Mouse (Mus musculus) testis, postnatal 14 days (tissue): Measurements from ENCODE around the gene Atp2b2.
A peak's percentile ranks its signal among the peaks of the same experiment; 100 is the strongest.

Experiments
- DNase-seq: peaks from one replicate; pipeline ENCODE4 v3.0.0; 2021; ENCODE audit warnings: low spot score

Atp2b2 gene

DNA sequence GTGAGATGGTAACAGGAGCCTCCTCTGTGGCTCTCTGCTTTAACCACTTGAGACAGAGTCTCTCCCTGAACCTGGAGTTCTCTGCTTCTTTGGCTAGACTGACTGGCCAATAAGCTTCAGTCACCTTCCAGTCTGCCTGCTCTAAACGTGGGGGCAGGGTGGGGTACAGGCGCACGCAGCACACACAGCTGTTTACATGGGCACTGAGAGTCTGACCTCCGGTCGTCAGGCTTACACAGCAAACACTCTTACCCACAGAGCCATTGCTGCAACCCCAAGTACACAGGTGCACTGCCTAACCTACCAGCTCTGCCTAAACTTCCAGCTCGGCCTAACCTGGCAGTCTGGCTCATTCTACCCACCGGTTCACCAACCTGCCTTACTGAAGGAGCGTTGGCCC, 251.4 kb downstream of the Atp2b2 start:
- no peak for DNase-seq

DNA sequence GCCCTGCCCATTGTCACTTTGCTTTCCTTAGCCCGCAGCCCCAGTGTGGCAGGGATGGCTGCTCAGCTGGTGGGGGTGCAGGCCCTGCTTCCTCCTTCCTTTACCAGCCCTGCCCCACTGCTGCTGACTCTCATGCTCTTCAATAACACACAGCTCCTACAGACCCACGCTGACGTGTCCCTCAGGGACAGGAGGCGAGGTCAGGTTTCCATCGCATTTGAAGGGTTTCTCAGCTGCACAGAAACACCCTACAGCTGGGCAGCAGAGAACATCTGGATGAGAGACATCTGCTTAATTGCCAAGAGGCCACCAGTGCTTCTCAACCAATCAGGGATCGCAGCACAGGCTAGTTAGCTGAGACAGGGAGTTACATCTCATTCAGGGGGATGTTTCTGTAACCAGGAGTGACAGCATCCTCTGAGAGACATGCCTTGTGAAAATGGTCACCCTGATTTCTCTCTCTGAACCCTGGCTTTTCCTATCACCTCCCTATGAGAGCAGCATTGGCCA, 254.9 kb downstream of the Atp2b2 start:
- DNase-seq: no peak

DNA sequence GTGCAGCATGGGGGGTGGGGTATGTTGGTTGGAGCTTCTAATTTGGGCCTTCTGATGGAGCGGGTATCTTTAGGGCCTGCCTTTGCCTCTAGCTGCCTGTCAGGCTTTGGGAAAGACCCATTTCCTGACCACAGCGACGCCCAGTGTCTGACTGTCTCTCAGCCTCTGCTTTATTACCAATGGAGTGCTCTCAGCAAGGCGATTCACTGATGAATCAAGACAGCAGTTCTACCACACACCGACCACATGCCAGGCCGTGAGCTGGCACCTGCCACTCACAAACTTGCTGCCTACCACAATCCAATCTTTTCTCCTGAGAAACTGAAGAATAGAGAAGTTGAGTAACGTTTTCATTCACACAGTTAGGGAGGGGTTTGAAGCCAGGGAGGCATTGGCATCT, 256.8 kb downstream of the Atp2b2 start:
- no peak for DNase-seq

DNA sequence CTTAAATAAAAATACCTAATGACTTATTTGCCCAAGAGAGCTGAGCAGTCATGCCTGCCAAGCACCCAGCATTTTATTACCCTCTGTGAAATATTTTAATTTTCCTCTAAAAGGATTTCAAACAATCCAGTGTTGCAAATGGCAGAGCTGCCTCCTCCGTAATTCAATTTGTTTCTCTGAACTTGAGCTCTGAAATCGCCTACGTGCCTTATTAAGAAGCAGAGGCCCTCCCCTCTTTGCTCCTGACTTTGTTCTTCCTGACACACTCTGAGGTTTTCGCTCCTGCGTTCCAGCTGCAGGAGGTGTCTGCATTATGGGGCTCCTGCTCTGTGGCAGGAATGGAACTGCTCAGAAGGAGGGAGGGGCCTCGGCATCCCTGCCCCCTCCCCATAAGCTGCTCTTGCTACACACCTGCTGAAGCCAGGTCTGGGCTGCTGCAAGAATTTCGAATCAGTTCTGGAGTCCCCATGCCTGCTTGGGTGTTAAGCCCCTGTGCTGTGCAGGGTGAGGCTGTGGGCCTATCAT, 264.1 kb downstream of the Atp2b2 start:
- DNase-seq: no peak

DNA sequence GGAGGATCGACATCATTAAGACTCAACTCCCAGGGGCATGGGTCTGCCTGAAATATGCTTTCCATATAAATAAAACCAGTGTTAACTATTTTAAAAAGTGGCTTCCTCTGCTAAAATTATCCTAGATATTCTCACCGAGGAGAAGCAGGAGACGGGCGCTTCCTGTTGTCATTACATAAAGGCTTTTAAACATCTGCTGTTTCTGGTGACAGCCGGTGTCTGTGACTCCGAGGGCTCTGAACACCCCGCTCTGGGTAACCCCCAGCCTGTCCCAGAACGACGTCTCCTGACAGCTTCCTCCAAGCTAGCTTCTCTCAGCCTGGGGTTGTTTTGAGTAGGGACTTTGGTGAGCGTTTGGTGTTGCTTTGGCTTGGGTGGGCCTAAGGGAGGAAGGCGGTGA, 273.6 kb downstream of the Atp2b2 start:
- DNase-seq: no peak

DNA sequence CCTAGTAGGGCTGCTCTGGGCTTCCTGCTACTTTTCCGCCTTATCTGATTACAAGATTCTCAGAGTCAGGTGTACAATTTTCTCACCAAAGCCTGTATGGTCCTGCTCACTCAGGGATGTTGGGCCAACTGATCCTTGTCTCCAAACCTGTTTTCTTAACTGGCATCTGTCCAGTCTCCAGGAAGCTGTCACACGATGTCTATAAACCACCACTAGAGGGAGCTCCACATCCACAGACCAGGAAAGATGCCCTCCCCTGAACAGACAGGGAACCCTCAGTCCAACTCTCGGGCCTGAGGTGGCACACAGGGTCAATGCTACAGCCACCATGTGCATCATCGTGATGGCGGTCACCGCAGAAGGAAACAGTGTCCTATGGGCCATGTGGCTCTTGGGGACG, 280.8 kb downstream of the Atp2b2 start:
- peak; percentile 36 for DNase-seq

DNA sequence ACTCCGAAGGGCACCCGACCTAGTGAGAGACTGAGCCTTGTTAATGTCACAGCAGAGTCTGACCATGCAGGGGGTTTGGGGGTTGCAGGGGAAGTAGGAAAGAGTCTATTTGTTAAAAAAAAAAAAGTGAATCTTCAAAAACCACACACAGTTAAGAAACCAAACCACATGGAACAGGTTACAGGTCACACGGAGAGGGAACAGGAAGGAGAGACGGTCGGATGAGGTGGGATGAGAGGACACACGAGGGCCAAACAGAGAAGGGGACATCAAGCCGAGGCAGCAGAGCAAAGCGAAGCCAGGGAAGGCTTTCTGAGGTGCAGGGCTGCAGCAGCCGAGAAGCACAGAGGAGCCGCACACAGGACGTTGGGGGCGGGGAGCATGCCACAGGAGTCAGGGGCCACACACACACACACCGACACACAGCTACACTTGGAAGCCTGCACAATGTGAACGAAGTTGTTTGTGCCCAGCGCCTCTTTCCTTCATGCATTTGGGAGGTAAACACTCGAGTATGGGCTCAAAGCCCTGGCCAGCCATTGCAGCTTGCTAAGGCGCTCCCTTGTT, 293.2 kb downstream of the Atp2b2 start:
- DNase-seq: no peak

DNA sequence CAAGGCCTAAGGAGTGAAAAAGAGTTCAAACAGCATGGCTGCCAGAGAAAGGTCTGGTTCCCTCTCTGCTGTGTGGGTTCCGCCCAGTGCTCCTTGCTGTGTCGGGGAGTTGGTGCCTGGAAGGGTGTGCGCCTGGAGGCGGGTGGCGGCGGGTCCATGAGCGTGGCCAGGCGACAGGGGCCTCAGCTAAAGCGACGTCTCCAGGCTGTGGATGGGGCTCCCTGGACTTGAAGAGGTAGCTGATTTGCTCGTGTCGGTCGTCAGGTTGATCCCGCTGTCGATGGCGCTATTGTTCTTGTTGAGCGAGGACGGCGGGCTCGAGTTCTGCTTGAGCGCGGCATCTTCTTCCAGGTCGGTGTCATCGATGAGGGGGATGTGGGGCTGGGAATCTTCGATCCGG, 294.1 kb downstream of the Atp2b2 start:
- DNase-seq: no peak

DNA sequence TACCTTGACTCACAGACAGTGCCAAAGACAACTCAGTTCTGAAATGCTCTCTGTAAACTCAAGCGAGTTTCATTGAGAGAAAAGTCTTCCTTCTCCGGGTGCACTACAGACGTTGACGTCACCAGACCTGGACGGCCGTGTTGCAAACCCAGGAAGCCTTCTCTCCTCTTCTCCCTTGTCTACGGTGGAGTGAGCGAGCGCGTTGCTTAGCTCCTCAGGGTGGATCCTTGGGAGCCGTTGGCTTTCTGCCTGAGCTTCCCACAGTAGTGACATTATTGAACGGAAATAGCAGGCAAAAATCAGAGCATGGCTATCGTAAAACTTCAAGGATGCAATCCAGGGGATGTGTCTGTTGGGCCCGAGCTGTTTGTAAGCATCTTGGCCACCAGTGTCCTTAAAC, 295.1 kb downstream of the Atp2b2 start:
- no peak for DNase-seq

DNA sequence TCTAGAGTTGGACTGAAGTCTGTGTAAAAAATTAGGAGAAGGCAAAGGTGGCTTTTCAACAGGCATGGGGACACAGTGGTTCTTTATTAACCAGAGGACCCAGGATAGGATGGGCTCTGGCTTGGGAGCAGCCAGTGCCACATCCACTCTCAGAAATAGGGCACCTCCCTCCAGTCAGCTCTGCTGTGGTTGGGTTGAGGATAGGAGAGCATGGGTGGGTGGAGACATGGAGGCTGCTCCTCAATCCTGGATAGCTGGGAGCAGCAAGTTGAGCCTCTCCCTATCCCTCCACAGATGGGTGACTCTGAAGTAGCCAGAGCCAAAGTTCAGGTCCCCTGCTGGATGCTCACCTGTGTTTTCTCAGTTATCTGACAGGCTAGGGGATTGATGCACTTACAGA, 297.3 kb downstream of the Atp2b2 start:
- DNase-seq: no peak

DNA sequence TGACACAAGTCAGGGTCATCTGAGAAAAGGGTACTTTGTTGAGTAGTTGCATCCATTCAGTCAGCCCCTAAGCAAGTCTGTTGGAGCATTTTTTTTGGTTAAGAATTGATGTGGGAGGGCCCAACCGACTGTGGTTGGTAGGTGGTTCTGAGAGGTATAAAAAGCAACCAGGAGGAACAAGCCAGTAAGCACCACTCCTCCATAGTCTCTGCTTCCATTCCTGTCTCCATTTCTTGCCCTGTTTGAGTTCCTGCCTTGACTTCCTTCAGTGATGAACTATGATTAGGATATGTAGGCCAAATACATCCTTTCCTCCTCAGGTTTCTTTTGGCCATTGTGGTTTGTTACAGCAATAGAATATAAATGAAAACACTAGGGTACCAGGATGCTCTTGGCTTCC, 299.3 kb downstream of the Atp2b2 start:
- DNase-seq: no peak

DNA sequence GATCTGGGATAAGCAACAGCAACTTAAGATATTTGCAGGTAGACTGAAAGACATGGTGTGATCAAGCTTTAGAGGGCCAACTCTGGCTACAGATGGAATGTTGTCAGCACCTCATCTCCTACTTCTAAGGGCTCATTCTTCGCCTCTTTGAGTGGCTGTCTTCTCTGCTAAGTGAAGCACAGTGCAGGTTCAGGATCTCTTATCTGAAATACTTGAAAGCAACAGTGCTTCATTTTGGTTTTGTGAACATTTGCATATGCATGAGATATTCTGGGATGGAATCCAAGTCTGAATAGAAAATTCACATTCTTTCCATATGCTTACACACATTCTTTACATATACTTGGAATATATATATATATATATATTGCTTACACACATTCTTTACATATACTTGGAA, 300.1 kb downstream of the Atp2b2 start:
- DNase-seq: no peak

DNA sequence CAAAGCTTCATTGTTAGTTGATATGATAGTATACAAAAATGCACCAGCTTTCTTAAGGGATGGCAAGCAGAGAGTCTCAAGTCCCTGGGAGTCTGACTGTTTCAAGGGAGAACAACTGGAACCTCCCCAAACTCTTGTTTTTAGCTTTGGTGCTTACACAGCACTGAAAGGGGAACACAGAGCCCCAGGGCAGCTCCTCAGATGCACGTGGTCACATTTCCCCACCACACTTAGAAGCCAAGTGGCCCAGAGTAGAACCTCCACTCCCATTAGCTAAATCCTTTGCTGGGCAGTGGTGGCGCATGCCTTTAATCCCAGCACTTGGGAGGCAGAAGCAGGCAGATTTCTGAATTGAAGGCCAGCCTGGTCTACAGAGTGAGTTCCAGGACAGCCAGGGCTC, 301.0 kb downstream of the Atp2b2 start:
- DNase-seq: no peak

DNA sequence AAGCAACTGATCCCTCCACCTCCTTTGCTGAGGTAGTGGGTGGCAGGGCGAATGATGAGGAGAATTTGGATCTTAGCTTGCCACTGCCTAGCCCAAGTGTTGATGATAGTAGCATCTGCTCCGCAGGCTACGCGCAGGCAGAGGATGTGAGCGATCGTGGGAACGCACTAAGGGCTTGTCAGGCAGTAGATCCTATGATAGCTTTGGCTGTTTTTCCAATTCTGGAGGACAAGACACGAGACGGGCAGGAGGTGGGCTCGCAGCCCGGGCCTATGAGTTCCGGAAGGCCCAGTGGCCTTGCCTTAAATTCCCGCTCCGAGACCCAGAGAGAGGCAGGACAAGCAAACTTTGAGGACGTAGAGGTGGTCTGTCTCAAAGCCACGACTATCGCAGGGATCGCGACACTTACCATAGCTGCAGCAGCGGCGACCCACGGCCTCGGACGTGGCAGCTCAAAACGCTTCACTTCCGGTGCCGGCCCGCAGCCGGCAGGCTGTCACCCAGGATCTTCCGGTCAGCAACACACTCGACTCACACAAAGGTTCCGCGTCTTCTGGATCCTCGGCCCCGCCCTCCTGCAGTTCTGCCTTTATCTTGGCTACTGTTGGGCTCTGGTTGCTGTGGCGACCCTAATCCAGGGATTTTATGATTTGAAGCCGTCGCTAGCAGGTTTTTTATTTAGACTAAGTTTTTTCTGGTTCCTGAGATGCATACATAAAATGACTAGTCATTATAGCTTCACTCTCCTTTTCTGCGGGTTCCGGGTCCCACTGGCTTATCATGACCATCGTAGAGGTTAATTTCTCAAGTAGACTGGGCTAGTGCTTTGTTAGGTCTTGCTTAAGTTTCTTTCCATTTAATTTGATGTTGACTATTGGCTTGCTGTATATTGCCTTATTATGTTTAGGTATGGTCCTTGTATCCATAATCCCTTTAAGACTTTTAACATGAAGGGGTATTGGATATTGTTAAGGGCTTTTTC, 301.9 kb downstream of the Atp2b2 start, which contains the start of gene Sec13:
Gene Sec13, minus strand, starts transcription at position 508 of the 982 bp plus-strand sequence.
- DNase-seq: peak; percentile 85

DNA sequence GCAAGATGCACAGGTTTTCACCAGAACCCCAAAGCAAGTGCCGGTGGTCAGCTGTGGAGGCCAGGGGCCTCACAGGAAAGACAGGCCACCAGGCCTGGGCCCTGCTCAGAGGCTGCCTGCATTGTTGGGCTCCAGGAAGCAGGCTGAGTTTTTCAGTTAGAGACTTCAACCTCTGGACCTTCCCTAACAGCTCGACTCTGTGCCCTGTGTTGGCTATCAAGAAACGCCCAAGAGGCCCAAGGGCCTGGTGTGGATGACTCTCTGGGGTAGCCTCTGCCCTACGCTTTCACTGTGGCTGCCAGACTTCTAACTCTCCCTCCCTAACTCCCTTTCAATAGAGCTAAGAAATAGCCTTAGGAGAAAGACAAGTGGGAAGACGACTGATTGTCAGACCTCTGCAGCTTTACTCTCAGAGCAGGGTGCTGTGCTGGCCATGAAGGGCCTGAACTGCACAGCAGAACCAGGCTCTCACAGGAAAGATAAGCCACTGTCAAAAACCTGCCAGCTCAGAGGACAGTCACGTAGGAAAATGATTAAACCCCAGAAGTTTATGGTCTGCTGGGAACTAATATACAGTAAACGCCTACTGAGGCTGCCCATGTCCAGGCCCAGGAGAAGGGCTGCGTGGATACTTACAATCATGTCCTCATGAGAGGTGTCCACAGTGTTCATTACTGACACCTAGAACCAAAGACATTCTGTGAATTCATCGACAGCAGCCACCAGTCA, 304.9 kb downstream of the Atp2b2 start:
- DNase-seq: no peak

DNA sequence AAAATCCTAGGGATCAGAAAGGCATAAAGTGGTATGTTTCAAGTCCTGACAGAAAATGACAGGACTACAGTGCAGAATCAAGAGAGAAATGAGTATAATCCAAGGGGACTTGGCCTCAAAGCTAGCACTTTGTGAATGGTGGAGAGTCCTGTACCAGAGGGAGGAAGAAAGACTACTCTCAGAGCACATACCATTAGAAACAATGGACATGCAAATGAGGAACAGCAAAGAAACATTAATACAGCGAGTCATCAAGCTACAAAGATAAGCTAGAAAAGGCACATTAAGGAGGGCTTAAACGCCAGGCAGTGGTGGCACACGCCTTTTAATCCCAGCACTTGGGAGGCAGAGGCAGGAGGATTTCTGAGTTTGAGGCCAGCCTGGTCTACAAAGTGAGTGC, 311.1 kb downstream of the Atp2b2 start:
- no peak for DNase-seq

DNA sequence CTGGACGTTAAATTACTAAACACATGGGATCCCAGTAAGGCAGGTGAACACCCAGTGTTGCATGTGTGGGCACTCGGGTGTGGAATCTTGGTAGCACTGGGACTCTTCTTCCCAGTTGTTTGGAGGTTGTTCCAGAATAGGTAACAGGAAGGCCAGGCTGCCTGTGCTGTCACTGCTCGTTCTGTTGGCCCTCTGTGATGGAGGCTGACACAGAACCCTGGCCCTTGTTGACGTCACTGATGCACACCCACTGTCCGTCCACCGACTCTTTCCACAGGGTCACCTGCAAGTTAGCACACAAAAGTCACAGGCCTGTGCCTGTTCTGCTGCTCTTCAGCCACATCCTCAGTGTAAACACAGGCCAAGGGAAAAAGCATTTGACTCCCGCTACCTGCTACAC, 314.2 kb downstream of the Atp2b2 start:
- DNase-seq: no peak

DNA sequence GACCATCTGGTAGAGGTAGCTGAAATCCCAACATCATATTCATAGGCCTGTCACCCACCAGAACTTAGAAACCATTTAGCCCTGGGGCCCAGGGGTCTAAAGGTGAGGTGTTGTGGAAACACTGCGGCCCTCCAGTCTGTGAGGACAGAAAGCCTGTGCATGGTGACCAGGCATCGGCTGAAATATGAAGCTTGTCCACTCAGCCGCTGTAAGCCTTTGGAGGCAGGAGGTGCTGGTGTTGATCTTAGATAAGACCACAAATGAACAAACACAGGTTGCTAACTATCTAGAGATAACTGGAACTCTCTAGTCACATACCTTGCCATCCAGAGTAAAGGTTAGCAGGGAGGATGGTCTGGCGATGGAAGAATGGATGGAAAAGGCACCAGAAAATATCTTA, 321.4 kb downstream of the Atp2b2 start:
- DNase-seq: no peak

DNA sequence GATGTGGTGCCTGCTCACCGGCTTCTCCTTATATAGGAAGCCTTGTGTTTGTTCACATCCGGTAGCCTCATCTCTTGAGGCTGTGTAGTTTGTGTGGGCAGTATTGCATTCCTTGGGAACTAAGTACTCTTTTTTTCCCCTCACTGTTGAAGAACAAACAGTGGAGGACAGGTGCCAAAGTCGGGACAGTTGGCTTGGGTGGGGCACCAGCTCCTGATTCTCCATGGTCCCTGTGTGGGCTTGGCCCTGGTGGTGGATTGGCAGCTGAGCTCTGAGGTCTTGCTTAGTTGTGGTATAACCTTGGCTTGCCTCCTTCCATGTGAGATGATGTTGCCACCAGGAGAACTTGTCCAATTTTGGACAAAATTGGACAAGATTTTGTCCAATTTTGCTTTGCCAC, 322.5 kb downstream of the Atp2b2 start, which contains the start of gene Ghrl:
Gene Ghrl, minus strand, starts transcription at position 3 of the 400 bp plus-strand sequence.
- DNase-seq: no peak

DNA sequence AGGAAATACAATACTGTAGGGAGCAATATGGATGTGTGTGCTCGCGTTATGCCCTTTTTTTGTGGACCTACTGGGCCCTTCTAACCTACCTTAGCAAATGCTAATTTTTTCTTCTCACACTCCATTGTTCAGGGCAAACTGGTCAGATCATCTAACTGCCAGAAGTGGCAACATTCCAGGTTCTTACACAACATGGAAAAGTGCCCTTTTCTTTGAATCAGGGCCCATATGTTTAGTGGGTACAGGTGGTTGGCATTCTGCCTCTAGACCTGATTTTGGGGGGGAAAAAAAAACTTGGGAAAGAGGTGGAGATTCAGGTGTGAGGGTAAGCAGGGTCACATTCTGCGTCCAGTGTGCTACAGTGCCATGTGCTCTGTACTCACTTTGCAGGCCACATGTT, 324.9 kb downstream of the Atp2b2 start:
- DNase-seq: no peak

DNA sequence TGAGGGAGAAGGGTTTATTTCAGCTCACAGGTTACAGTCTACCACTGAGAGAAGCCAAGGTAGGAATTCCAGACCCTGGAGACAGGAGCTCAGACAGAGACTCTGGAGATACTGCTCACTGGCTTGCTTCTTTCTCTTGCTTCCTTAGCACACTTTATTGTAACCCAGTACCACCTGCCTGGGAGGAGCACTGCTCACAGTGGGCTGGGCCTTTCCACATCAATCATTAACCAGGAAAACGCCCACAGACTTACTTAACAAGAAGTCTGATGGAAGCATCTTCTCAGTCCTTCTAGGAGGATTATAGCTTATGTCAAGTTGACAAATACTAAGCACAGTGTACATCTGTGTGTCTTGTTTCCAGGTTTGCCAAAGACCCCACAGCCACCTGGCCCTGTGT, 327.6 kb downstream of the Atp2b2 start:
- DNase-seq: no peak

DNA sequence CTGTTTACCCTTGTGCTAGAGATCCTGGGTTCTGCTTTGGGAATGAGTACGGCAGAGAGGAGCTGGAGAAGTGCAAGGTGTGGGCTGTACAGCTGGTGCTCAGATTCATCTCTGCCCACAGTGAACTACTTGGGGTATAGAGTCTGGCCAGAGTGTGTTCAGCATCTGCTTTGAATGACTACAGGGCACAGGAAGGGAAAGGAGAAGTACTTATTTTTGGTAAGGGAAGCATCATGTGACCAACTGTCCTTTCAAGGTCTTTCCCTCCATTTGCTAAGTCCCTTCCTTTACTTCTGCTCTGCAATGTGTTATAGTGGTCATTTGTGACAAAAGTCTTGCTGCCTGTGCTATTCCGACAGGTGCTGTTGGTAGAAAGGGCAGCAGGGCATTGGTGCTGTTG, 328.1 kb downstream of the Atp2b2 start:
- DNase-seq: no peak
